Mouse (Mus musculus) mammary gland, adult 2 months (tissue): ENCODE results near the gene Mrpl58. TPM values are rescaled to one million over a fixed set of nuclear protein-coding genes. Genes with fewer than 3 reads are reported as not detected.

ENCODE experiments used
- polyA plus RNA-seq: library from polyadenylated mRNA; depleted of rRNA; stranded (reverse); fragments of >200 nt; gene quantifications from 2 replicates; pipeline ENCODE4 v1.2.3, GENCODE M21; 2012; ENCODE audit warnings: low replicate concordance; rRNA removed

Mrpl58 gene
- 58.1 and 65.1 TPM in 2 replicates for polyA plus RNA-seq

GRCm38 (mm10) chr11:115403338-115404124 lies at the start of gene Mrpl58:
TSS of gene Mrpl58 (plus strand) at chr11:115403752.

DNA sequence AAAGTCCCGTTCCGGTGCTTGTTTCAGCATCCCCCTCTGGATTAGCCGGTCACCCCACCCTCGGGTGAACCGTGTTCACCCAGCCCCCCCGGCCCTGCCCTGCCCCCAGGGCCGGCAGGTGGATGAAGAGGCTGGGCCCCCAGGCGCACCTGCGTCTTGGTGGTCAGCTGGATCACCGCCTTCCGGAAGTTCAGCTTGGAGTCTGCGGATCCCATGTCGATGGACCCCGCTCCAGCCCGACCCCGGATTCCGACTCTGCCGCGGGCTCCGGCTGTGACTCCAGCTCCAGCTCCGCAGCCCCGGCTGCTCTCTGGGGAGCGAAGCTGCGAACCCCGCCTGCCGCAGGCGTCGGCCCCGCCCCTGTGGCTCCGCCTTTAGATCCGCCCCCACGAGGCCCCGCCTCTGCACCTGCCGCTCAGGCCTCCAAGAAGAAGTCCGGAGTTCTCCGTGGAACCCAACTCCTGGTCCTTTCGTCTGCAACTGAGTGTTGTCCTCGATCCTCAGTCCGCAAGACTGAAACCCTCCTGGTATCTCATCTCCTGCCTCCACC lies 36.1 kb upstream of the Mrpl58 start, which contains the start of gene Hid1:
Hid1 (minus strand) TSS at position 362 of the 550 bp plus-strand sequence.

DNA sequence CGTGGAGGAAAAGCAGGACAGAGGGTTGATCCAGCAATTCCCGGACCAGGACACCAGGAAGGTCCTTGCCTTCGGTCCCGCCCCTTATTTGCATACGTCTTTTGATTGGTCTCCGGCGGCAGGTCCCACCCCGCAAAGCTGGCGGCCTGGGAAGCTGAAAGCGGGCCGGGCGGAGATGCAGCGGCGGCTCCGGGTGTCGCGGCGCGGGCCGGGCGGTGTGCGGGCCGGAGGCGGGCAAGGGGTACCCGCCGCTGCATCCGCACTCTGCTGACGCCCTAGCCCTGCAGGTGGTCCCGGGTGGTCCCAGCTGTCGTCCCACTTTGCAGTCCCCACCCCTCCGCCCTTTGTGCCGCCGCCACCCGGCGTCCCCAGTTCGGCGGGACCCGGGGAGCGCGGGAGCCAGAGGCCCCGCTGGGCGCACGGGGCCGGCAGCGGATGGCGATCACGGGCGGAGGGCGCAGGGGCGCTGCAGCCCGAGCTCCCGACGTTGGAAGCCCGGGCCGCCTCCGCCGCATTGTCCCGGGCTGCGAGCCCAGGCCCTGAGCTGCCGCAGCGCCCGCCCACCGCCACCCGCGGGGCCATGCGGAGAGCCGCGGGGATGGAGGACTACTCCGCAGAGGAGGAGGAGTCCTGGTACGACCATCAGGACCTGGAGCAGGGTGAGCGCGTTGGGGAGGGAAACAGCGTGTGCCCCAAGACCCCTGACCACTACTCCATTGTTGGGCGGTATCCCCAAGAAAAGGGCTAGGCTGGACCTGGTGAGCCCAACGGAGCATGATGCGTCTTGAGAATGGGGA lies 21.6 kb upstream of the Mrpl58 start, which contains the start of gene Cdr2l:
Cdr2l (plus strand) TSS at position 174 of the 797 bp plus-strand sequence.

DNA sequence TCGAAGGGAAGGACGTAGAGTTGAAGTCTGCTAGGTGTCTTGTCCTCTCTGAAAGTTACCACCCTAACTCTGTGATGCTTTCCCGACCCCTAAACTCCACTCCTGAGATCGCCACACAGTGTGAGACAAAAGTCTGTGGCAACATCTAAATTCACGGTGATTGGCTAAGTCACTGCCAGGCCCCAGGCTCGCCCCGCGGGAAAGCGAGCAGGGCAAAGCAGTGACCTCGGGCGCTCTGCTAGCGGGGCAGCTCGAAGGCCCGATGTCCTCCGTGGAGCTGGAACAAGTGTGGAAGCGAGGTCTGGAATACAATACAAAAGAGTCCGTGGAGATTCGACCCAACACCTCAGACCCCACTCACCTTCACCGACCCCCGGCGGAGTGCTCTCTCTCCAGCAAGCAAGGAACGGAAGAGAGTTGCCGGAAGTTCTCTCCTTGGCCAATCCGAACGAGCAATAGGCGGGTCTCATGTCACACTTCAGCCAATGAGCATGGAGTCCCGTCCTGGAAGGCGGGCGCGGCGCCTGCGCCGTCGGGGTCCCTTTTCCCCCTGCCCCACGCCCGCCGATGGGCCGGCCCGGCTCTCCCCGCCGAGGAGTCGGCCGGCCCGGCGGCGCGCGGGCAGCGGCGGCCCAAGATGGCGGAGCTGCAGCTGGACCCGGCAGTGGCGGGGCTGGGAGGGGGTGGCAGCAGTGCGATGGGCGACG lies 16.1 kb downstream of the Mrpl58 start, which contains the start of the genes Atp5h and Kctd2:
Atp5h (minus strand) TSS at position 432 of the 707 bp plus-strand sequence.
Kctd2 (plus strand) TSS at position 598 of the 707 bp plus-strand sequence.

GRCm38 (mm10) chr11:115439906-115440595 lies 36.5 kb downstream of the Mrpl58 start, which contains the start of gene Trim80:
TSS of gene Trim80 (plus strand) at chr11:115440545.

Other genes with a start within 250 kb of the Mrpl58 start
- 42.0 and 64.9 TPM in 2 replicates for gene Slc9a3r1, start 240.4 kb upstream of the Mrpl58 start, polyA plus RNA-seq
- gene Tmem104, start 216.3 kb upstream of the Mrpl58 start, polyA plus RNA-seq = 22.5 TPM in 2 replicates
- 21.1 and 25.5 TPM in 2 replicates for gene Nat9, start 215.9 kb upstream of the Mrpl58 start, polyA plus RNA-seq
- gene Grin2c, start 136.5 kb upstream of the Mrpl58 start, polyA plus RNA-seq = 0.11 and 0.59 TPM in 2 replicates
- 17.8 and 30.0 TPM in 2 replicates for gene Fdxr, start 126.7 kb upstream of the Mrpl58 start, polyA plus RNA-seq
- 4.2 and 5.5 TPM in 2 replicates for gene Fads6, start 106.1 kb upstream of the Mrpl58 start, polyA plus RNA-seq
- gene Otop2, start 96.6 kb upstream of the Mrpl58 start, polyA plus RNA-seq = not detected in 2 replicates
- 0.26 and 0.37 TPM in 2 replicates for gene Ush1g, start 81.7 kb upstream of the Mrpl58 start, polyA plus RNA-seq
- gene Otop3, start 69.0 kb upstream of the Mrpl58 start, polyA plus RNA-seq = 0.05 and 0.16 TPM in 2 replicates
- 53.5 and 57.6 TPM in 2 replicates for gene Hid1, start 36.0 kb upstream of the Mrpl58 start, polyA plus RNA-seq
- 18.2 and 20.7 TPM in 2 replicates for gene Cdr2l, start 21.8 kb upstream of the Mrpl58 start, polyA plus RNA-seq
- gene Atp5h, start 16.2 kb downstream of the Mrpl58 start, polyA plus RNA-seq = 52.6 and 152 TPM in 2 replicates
- 36.0 and 38.1 TPM in 2 replicates for gene Kctd2, start 16.4 kb downstream of the Mrpl58 start, polyA plus RNA-seq
- gene Trim80, start 36.8 kb downstream of the Mrpl58 start, polyA plus RNA-seq = 0.42 and 0.57 TPM in 2 replicates
- 5.7 and 10.6 TPM in 2 replicates for gene Slc16a5, start 58.7 kb downstream of the Mrpl58 start, polyA plus RNA-seq
- gene Armc7, start 71.9 kb downstream of the Mrpl58 start, polyA plus RNA-seq = 11.8 and 44.6 TPM in 2 replicates
- 41.8 and 67.1 TPM in 2 replicates for gene Nt5c, start 88.1 kb downstream of the Mrpl58 start, polyA plus RNA-seq
- gene Jpt1, start 110.6 kb downstream of the Mrpl58 start, polyA plus RNA-seq = 216 and 221 TPM in 2 replicates
- 32.4 and 64.1 TPM in 2 replicates for gene Sumo2, start 132.5 kb downstream of the Mrpl58 start, polyA plus RNA-seq
- gene Nup85, start 160.7 kb downstream of the Mrpl58 start, polyA plus RNA-seq = 30.2 and 65.1 TPM in 2 replicates
- gene Mrps7, start 200.2 kb downstream of the Mrpl58 start, polyA plus RNA-seq = 24.3 and 26.8 TPM in 2 replicates
- 34.7 and 39.4 TPM in 2 replicates for gene Gga3, start 200.3 kb downstream of the Mrpl58 start, polyA plus RNA-seq
- 164 and 226 TPM in 2 replicates for gene Mif4gd, start 209.2 kb downstream of the Mrpl58 start, polyA plus RNA-seq
- gene Slc25a19, start 224.5 kb downstream of the Mrpl58 start, polyA plus RNA-seq = 176 and 234 TPM in 2 replicates